Comparison of ENCODE assay signal across 13 mouse cellular contexts in genomic region chr6:148608881-148609280, GRCm38 (mm10).
"Had no signal": no experiment of that assay in that cellular context is flagged by ENCODE, and none has a peak within 500 bp of the region (broad histone marks: within the 10 kb centered on the region; RNA-seq: fewer than 3 reads in every experiment).

No protein-coding gene starts in this region.

- H3K27ac ChIP-seq: left cerebral cortex, adult 2 months; liver, embryonic 13.5 days; stomach, postnatal 0 days had no signal

- H3K27me3 ChIP-seq: liver, embryonic 13.5 days had no signal

- H3K4me3 ChIP-seq: left cerebral cortex, adult 2 months; liver, embryonic 13.5 days had no signal

- H3K9me3 ChIP-seq: liver, embryonic 13.5 days had no signal

- H3K36me3 ChIP-seq: liver, embryonic 13.5 days had no signal

- DNase-seq: kidney, adult 9 months; kidney, postnatal 14 days; kidney, postnatal 4 days; layer of hippocampus, postnatal 36 days; liver, embryonic 13.5 days; lung, adult 2 months; lung, postnatal 14 days; lung, postnatal 4 days; midbrain, embryonic 14.5 days; thymus, adult 2 months; thymus, postnatal 25 days had no signal
